Mouse (Mus musculus) heart, embryonic 10.5 days (tissue): ENCODE data around the gene Gramd4. TPM values are rescaled to one million over a fixed set of nuclear protein-coding genes. Genes with fewer than 3 reads are reported as not detected.

ENCODE experiments used
- polyA plus RNA-seq: library from polyadenylated mRNA; unstranded; fragments of >200 nt; fragmentation: Nextera tagmentation; extraction: Ambion mirVana; gene quantifications from 2 replicates; pipeline ENCODE4 v1.2.1, GENCODE M21; 2016

Gene Gramd4
- polyA plus RNA-seq, 1 experiment from 2014 or later = 9.6 TPM

Other genes with a start within 250 kb of the Gramd4 start
- 50.9 and 54.2 TPM in 2 replicates for gene Cdpf1, start 246.0 kb upstream of the Gramd4 start, polyA plus RNA-seq
- 0.05 and 0.13 TPM in 2 replicates for gene Pkdrej, start 236.0 kb upstream of the Gramd4 start, polyA plus RNA-seq
- 2.6 and 3.5 TPM in 2 replicates for gene Ttc38, start 225.4 kb upstream of the Gramd4 start, polyA plus RNA-seq
- gene Gtse1, start 197.9 kb upstream of the Gramd4 start, polyA plus RNA-seq = 40.0 and 40.6 TPM in 2 replicates
- gene Trmu, start 178.4 kb upstream of the Gramd4 start, polyA plus RNA-seq = 34.4 and 36.5 TPM in 2 replicates
- 1.3 and 2.3 TPM in 2 replicates for gene Celsr1, start 23.9 kb upstream of the Gramd4 start, polyA plus RNA-seq
- gene Cerk, start 128.4 kb downstream of the Gramd4 start, polyA plus RNA-seq = 8.3 and 10.3 TPM in 2 replicates
- 9.5 and 11.6 TPM in 2 replicates for gene Tbc1d22a, start 156.8 kb downstream of the Gramd4 start, polyA plus RNA-seq